Mouse (Mus musculus) forebrain, postnatal 0 days (tissue): ENCODE data around the gene Six3. TPM values are rescaled to one million over a fixed set of nuclear protein-coding genes. Genes with fewer than 3 reads are reported as not detected.

ENCODE experiments used
- ATAC-seq: fragments of 200-750 bp; cut with Nextera tagmentation; 2 replicates; pipeline ENCODE4 v1.8.0; 2017; ENCODE audit warnings: mild to moderate bottlenecking, moderate library complexity
- DNase-seq: peaks from one replicate; pipeline ENCODE4 v3.0.0-alpha.2; 2015
- H3K27ac ChIP-seq: fragments of 300-500 bp; sonication (generic); 2 replicates; pipeline ENCODE4 v1.5.1; 2014; ENCODE audit warnings: low read depth, mild to moderate bottlenecking, antibody characterized with exemption, low read length, moderate library complexity, mixed read lengths
- H3K27me3 ChIP-seq: fragments of 300-500 bp; sonication (generic); 2 replicates; pipeline ENCODE4 v1.6.1; 2014; ENCODE audit warnings: mild to moderate bottlenecking, low read length, mixed read lengths; ENCODE audit not compliant: insufficient read depth
- H3K36me3 ChIP-seq: fragments of 300-500 bp; sonication (generic); 2 replicates; pipeline ENCODE4 v1.6.1; 2014; ENCODE audit warnings: mild to moderate bottlenecking, moderate library complexity; ENCODE audit not compliant: insufficient read depth
- H3K4me1 ChIP-seq: fragments of 300-500 bp; sonication (generic); 2 replicates; pipeline ENCODE4 v1.6.1; 2014; ENCODE audit warnings: antibody characterized with exemption; ENCODE audit not compliant: insufficient read depth
- H3K4me2 ChIP-seq: fragments of 300-500 bp; sonication (generic); 2 replicates; pipeline ENCODE4 v1.6.1; 2014; ENCODE audit warnings: low read depth, mild to moderate bottlenecking, moderate library complexity
- H3K4me3 ChIP-seq: fragments of 300-500 bp; sonication (generic); 2 replicates; pipeline ENCODE4 v1.5.1; 2014; ENCODE audit warnings: low read depth, low read length, mixed read lengths
- H3K9ac ChIP-seq: fragments of 300-500 bp; sonication (generic); 2 replicates; pipeline ENCODE4 v1.6.1; 2014; ENCODE audit warnings: mild to moderate bottlenecking
- H3K9me3 ChIP-seq: fragments of 300-500 bp; sonication (generic); 2 replicates; pipeline ENCODE4 v1.6.1; 2016; ENCODE audit warnings: low read length
- CTCF ChIP-seq: sonication (generic); IDR thresholded peaks from 2 replicates; pipeline ENCODE4 v1.5.1; 2016; ENCODE audit warnings: antibody characterized with exemption, control low read depth, low read depth
- WGBS: fragments of 180-500 bp; shearing (Covaris S2); extraction: QIAGEN DNeasy Blood & Tissue Kit; methylation state at CpG from one replicate; pipeline ENCODE4 v1.1.7; 2014; 5-methylcytosine and 5-hydroxymethylcytosine counted together
- polyA plus RNA-seq: library from polyadenylated mRNA; unstranded; fragments of >200 nt; fragmentation: Nextera tagmentation; extraction: Ambion mirVana; gene quantifications from 2 replicates; pipeline ENCODE4 v1.2.1, GENCODE M21; 2015
- total RNA-seq: library from RNA; depleted of rRNA; stranded (reverse); fragments of >200 nt; gene quantifications from 2 replicates; pipeline ENCODE4 v1.2.3, GENCODE M21; 2014

The Six3 gene
- total and polyA plus RNA-seq, 2 experiments from 2014 or later, result 12.0 to 16.6 TPM

GRCm38 (mm10) chr17:85611521-85612515 is 1.6 kb upstream of the Six3 start:
- Histone ChIP-seq H3K27ac (no peak overlapping the region), H3K4me3 (no peak overlapping the region), H3K36me3 (no peaks in the 10 kb centered on the region), H3K4me1 (no peaks in the 10 kb centered on the region; the same call in 1 of the 2 replicates), H3K9me3 (no peaks in the 10 kb centered on the region), H3K9ac (no peak overlapping the region), H3K27me3 (peaks cover 86% of the 10 kb centered on the region), H3K4me2 (peak overlapping the region; percentile 45; the same call in 1 of the 2 replicates)
- DNase-seq (no peak), ATAC-seq (no peak)
- no peak for TF ChIP-seq CTCF
- 34% methylated on average over 19 of the region's 19 CpGs for WGBS

DNA sequence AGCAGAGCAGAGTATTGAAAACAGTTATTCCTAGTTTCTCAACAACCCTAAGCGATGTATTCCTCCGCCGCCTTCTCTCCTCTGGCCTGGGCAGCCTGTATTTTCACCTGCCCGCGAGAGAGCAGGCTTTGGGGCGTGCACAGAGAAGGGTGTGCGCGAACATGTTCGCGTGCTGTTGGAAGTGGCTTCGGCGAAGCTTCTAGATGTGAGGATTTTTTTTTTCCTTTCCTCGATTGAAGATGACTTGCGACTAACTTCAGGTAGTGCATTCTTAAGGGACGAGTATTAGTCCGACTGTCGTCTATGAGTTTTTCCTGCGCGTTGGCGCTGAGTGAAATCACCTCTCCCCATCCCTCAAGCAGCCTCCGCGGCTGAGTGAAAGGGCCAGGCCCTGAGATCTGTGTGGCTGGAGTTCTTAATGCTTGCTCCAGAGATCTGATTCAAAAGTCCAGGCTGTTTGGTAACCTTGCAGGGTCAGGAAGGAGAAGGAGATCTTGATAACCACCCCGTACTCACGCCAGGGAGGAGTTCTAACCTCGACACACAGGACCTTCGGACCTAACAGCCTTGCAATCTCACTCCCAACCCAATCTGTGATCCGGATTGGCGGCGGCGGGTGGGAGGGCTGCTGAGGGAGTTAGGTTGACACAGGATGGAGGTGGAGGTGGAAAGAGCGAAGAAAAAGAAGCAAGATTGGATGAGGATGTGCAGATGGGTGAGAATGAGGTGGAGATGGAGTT is 712 bp upstream of the Six3 start:
- DNase-seq, result no peak
- H3K27ac ChIP-seq, result no peak overlapping the region
- peak overlapping the region; percentile 45 for H3K4me2 ChIP-seq

DNA sequence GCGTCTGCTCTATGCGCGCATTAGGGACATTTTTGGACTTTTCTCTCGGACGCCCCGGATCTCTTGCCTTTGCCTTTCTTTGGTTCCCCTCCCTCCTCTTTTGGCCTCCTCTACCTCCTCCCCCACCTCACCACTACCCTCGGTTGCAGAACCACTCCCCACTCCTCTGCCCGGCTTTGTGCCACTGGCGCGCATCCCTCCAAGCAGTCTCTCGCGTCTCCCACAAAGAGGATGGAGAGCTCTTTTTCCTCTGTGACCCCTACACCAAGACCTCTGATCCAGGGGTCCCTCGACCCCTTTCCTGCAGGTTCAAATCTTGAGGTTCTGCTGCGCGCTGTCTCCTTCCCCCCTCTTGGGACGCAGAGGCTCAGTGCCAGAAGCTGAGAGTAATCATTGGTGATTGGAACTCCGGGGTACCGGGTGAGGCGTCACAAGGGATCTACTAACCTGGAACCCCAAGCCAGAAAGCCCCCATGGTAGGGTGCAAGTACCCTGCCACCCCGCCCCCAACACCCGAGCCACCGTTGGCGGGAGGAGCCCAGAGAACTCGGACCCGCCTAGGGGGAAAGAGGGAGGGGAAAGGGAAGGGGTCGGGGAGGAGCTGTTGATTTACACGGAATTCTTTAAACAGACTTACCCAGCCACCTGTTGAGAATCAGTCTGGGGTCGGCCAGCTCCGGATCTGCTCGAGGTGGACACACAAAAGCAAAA is 758 bp downstream of the Six3 start:
- no peak for DNase-seq
- Histone ChIP-seq H3K4me1 (no peaks in the 10 kb centered on the region; the same call in 1 of the 2 replicates), H3K36me3 (no peaks in the 10 kb centered on the region), H3K4me2 (peak overlapping the region; percentile 45), H3K27me3 (peaks cover 89% of the 10 kb centered on the region), H3K9me3 (no peaks in the 10 kb centered on the region), H3K4me3 (peak overlapping the region; percentile 24), H3K9ac (no peak overlapping the region), H3K27ac (peak overlapping the region; percentile 36; the same call in 1 of the 2 replicates)
- no peak for ATAC-seq
- 2% methylated on average over 29 of the region's 30 CpGs for WGBS
- TF ChIP-seq CTCF, result no peak

More for the DNA sequence above, 712 bp upstream of the Six3 start:
- 0 out of 2 replicates have a peak, but pooled peaks have one; percentile 40 for ATAC-seq
- H3K27me3 ChIP-seq, result peaks cover 92% of the 10 kb centered on the region
- no peaks in the 10 kb centered on the region for H3K9me3 ChIP-seq
- 9% methylated on average over 31 of the region's 31 CpGs for WGBS
- no peaks in the 10 kb centered on the region; the same call in 1 of the 2 replicates for H3K4me1 ChIP-seq
- no peak for TF ChIP-seq CTCF
- no peak overlapping the region for H3K9ac ChIP-seq
- H3K36me3 ChIP-seq, result no peaks in the 10 kb centered on the region
- peak overlapping the region; percentile 24 for H3K4me3 ChIP-seq

GRCm38 (mm10) chr17:85614722-85615331 is 1.4 kb downstream of the Six3 start:
- WGBS, result 3% methylated on average over 38 of the region's 38 CpGs
- Histone ChIP-seq H3K9ac (0 out of 2 replicates have a peak overlapping the region, but pooled peaks have one; percentile 18), H3K27ac (peak overlapping the region; percentile 36), H3K36me3 (no peaks in the 10 kb centered on the region), H3K4me2 (peak overlapping the region; percentile 45), H3K9me3 (no peaks in the 10 kb centered on the region), H3K4me1 (no peaks in the 10 kb centered on the region), H3K27me3 (peaks cover 91% of the 10 kb centered on the region), H3K4me3 (peak overlapping the region; percentile 24)
- TF ChIP-seq CTCF, result no peak
- ATAC-seq (no peak), DNase-seq (no peak)

DNA sequence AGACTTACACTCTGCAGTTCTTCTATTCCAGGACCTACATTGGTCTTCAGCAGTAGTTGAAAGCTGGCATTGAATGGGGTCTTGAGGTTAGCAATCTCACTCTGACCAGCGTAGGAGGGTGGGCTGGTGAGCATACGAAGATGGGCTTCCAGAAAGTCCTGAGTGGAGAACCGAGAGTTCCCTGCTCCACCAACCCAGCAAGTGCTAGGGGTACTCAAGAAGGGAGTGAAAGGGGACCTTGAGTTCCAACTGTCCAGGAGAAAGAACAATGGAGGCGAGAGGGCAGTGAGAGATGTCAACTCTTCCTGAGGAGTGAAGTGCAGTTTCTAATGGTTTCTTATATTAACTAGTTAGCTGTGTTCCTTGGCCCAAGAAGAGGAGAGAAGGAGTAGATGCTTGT is 2.2 kb downstream of the Six3 start:
- TF ChIP-seq CTCF, result no peak
- Histone ChIP-seq H3K27me3 (peaks cover 85% of the 10 kb centered on the region), H3K9ac (no peak overlapping the region), H3K4me1 (no peaks in the 10 kb centered on the region), H3K27ac (no peak overlapping the region), H3K4me3 (peak overlapping the region; percentile 24), H3K36me3 (no peaks in the 10 kb centered on the region), H3K9me3 (no peaks in the 10 kb centered on the region), H3K4me2 (peak overlapping the region; percentile 45)
- ATAC-seq (no peak), DNase-seq (no peak)
- 22% methylated on average over 4 of the region's 4 CpGs for WGBS
